Mouse (Mus musculus) heart, adult 2 months (tissue): Measurements from ENCODE around the gene Gm13212. TPM values are rescaled to one million over a fixed set of nuclear protein-coding genes. Genes with fewer than 3 reads are reported as not detected.
"Not testable (repeated sequence)": the region's sequence is repeated elsewhere in the genome, so short reads cannot be mapped to it uniquely, and the experiment has no call there.

Experiments used
- DNase-seq, 2 experiments: peaks; one replicate each; pipeline ENCODE4 v3.0.0; 2021
- H3K27ac ChIP-seq: fragments of 200-600 bp; 2 replicates; pipeline ENCODE4 v1.8.1; 2022
- H3K27me3 ChIP-seq: fragments of 200-500 bp; 2 replicates; pipeline ENCODE4 v1.6.1; 2012; ENCODE audit warnings: mild to moderate bottlenecking, low read length, inconsistent platforms, mixed read lengths; ENCODE audit not compliant: control insufficient read depth, insufficient read depth
- H3K36me3 ChIP-seq: fragments of 200-500 bp; 2 replicates; pipeline ENCODE4 v1.6.1; 2012; ENCODE audit warnings: low read length, inconsistent platforms; ENCODE audit not compliant: control insufficient read depth, insufficient read depth
- H3K4me1 ChIP-seq: fragments of 200-500 bp; 2 replicates; pipeline ENCODE4 v1.6.1; 2011; ENCODE audit warnings: low read length; ENCODE audit not compliant: control insufficient read depth, insufficient read depth
- H3K4me3 ChIP-seq: fragments of 200-600 bp; 2 replicates; pipeline ENCODE4 v1.8.1; 2022
- H3K79me2 ChIP-seq: fragments of 200-500 bp; replicated peaks from 2 replicates; pipeline ENCODE4 v1.6.1; 2012; ENCODE audit warnings: mild to moderate bottlenecking, inconsistent platforms, low read length, moderate library complexity, mixed read lengths; ENCODE audit not compliant: control insufficient read depth, insufficient read depth
- H3K9ac ChIP-seq: fragments of 200-500 bp; 2 replicates; pipeline ENCODE4 v1.6.1; 2012; ENCODE audit warnings: low read depth, mild to moderate bottlenecking, control low read depth, inconsistent platforms, low read length, mixed read lengths
- CTCF ChIP-seq: fragments of 200-600 bp; IDR thresholded peaks from 2 replicates; pipeline ENCODE4 v1.8.1; 2022; ENCODE audit warnings: antibody characterized with exemption, mild to moderate bottlenecking, moderate library complexity
- EP300 ChIP-seq: fragments of 200-500 bp; IDR thresholded peaks from 2 replicates; pipeline ENCODE4 v1.6.1; 2011; ENCODE audit warnings: low read depth, low read length, control low read depth; ENCODE audit not compliant: insufficient read depth
- POLR2A ChIP-seq: fragments of 200-500 bp; IDR thresholded peaks from 2 replicates; pipeline ENCODE4 v1.6.1; 2011; ENCODE audit warnings: mild to moderate bottlenecking, low read depth, low read length, control low read depth; ENCODE audit not compliant: insufficient read depth
- WGBS: fragments of 180-500 bp; shearing (Covaris S2); methylation state at CpG from one replicate; pipeline ENCODE4 v1.1.7; 2018; 5-methylcytosine and 5-hydroxymethylcytosine counted together
- intact Hi-C: fragments of 180-260 bp; cut with DNase I; formaldehyde crosslinking; loops from one replicate; pipeline ENCODE4 v1.15.1; 2025
- long read RNA-seq: library from polyadenylated mRNA; stranded (forward); transcript quantifications from one replicate; pipeline ENCODE4 v2.0.0, GENCODE M21; 2021
- polyA plus RNA-seq: library from polyadenylated mRNA; depleted of rRNA; stranded (reverse); fragments of >200 nt; gene quantifications from 2 replicates; pipeline ENCODE4 v1.2.3, GENCODE M21; 2012; rRNA removed
- total RNA-seq, 2 experiments: library from RNA; stranded (reverse); gene quantifications; 2 replicates each; pipeline ENCODE4 v1.2.3; 2021

Gm13212 gene
- total RNA-seq = 1 to 10 TPM; 1.8 to 2.1 TPM
- 0.08 and 1.6 TPM in 2 replicates for polyA plus RNA-seq
- long read RNA-seq, partial matches to known transcripts = 0 of 1 reads
- long read RNA-seq, other reads (novel, unspliced or antisense) = 1 of 1 reads

DNA sequence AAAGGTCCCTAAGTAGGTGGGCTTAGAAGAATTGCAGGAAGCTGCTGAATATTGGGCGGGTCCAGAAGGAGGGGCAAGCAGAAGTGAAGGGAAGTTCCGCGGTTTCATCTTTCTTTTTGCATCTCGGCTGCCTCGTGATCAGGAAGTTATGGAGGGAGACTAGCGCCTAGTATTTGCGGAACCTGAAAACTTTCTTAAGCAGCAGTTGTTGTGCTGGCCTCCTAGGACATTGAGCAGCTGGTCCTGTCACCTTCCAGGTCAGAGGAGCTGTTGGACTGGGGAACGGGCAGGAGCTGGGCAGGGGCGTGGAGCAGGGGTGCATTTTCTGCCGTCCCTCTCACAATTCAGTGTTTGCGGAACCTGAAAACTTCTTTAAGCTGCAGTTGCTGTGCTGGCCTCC lies at the start of gene Gm13212:
Gm13212 (plus strand) TSS at position 89 of the 400 bp plus-strand sequence.
- H3K4me3 ChIP-seq, H3K27me3 ChIP-seq, H3K27ac ChIP-seq, H3K79me2 ChIP-seq, H3K4me1 ChIP-seq, H3K9ac ChIP-seq, H3K36me3 ChIP-seq, intact Hi-C loops: not testable (repeated sequence)
- 17% methylated on average over 11 of the region's 11 CpGs for WGBS
- DNase-seq = peak in 1 of 2 experiments; percentile 18

- 70% methylated on average over 5 of the region's 5 CpGs for WGBS
- H3K27me3 ChIP-seq, H3K9ac ChIP-seq, H3K4me1 ChIP-seq, H3K27ac ChIP-seq, intact Hi-C loops, H3K36me3 ChIP-seq, H3K79me2 ChIP-seq, H3K4me3 ChIP-seq, DNase-seq: not testable (repeated sequence)
Measured at GRCm38 (mm10) chr4:145543861-145544260, 41.1 kb upstream of the Gm13212 start.

DNA sequence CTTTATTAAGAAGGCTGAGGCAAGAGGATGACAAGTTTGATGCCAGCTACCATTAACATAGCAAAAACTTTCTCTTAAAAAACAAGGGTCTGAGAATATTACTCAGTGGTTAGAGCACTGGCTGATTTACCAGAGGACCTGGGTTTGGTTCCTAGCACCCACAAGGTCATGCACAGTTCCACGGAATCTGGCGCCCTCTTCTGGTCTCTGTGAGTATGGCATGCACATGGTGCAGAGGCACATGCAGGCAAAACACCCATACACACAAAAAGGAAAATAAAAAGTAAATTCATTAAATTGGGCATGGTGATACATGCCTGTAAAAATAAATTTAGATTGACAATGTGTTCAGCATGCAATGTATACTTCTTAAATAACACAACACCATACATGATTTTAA lies 39.9 kb upstream of the Gm13212 start:
- H3K9ac ChIP-seq, DNase-seq, H3K4me1 ChIP-seq, H3K27me3 ChIP-seq, H3K36me3 ChIP-seq, H3K27ac ChIP-seq, H3K4me3 ChIP-seq, H3K79me2 ChIP-seq, intact Hi-C loops: not testable (repeated sequence)
- 14% methylated on average over 2 of the region's 2 CpGs for WGBS

DNA sequence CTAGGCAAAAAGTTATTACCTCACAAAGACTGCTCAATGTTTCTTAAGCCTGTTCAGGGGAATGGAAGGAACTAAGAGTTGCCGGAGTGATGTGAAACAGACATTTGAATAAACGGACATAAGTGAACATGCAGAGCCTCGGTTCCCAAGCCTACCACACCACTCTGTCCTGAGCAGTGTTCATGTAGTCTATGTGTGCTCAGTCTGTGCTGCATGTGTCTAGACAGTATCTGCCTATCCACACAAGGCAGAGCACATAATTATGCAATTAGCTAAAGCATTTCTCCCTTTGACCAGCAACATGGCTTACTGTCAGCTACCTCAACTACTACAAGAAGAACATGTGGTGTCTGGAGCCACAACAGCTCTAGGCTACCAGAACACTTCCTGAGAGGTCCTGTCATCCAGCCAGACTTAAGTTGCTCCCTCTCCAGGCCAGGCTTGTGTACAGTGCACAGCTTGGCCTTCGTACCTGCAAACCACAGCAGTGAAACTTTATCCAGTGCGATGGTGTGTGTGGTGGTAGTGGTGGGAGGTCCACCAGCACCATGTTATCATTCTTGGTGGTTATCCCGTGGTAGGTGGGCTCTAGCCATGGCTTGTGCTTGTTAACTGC lies 39.1 kb upstream of the Gm13212 start:
- H3K79me2 ChIP-seq, intact Hi-C loops, H3K9ac ChIP-seq, H3K4me1 ChIP-seq, H3K36me3 ChIP-seq, H3K27me3 ChIP-seq, H3K27ac ChIP-seq, DNase-seq, H3K4me3 ChIP-seq: not testable (repeated sequence)
- 63% methylated on average over 6 of the region's 6 CpGs for WGBS

GRCm38 (mm10) chr4:145546477-145546876 lies 38.5 kb upstream of the Gm13212 start:
- H3K27ac ChIP-seq, H3K36me3 ChIP-seq, H3K4me3 ChIP-seq, H3K79me2 ChIP-seq, DNase-seq, H3K9ac ChIP-seq, intact Hi-C loops, H3K4me1 ChIP-seq, H3K27me3 ChIP-seq: not testable (repeated sequence)
- 85% methylated on average over 3 of the region's 3 CpGs for WGBS

- Histone ChIP-seq H3K4me1 (no peaks in the 10 kb centered on the region), H3K36me3 (no peaks in the 10 kb centered on the region), H3K9ac (no peak overlapping the region), H3K27ac (no peak overlapping the region), H3K79me2 (no peaks in the 10 kb centered on the region), H3K4me3 (no peak overlapping the region), H3K27me3 (no peaks in the 10 kb centered on the region)
- intact Hi-C loops = loop anchor here (10.0 kb wide), 1 partner anchor 1568 kb away; no protein-coding TSS in a partner anchor
- DNase-seq = no peak
- 50% methylated on average over 1 of the region's 1 CpGs for WGBS
- no peak for TF ChIP-seq EP300
- no peak for TF ChIP-seq CTCF
- no peak for TF ChIP-seq POLR2A
Measured at GRCm38 (mm10) chr4:145556680-145557079, 28.3 kb upstream of the Gm13212 start.

- no peaks in the 10 kb centered on the region for H3K79me2 ChIP-seq
- TF ChIP-seq CTCF (no peak), POLR2A (no peak), EP300 (no peak)
- no peaks in the 10 kb centered on the region for H3K27me3 ChIP-seq
- intact Hi-C loops = loop anchor here (10.0 kb wide), 1 partner anchor 1565 kb away; no protein-coding TSS in a partner anchor
- no peak overlapping the region for H3K4me3 ChIP-seq
- H3K36me3 ChIP-seq = no peaks in the 10 kb centered on the region
- H3K27ac ChIP-seq = no peak overlapping the region
- H3K9ac ChIP-seq = no peak overlapping the region
- no peaks in the 10 kb centered on the region for H3K4me1 ChIP-seq
- DNase-seq = no peak
- 33% methylated on average over 3 of the region's 3 CpGs for WGBS
Measured at GRCm38 (mm10) chr4:145559505-145560099, 25.4 kb upstream of the Gm13212 start.
